Mouse (Mus musculus): ENCODE data around the gene Hmga2. TPM values are rescaled to one million over a fixed set of nuclear protein-coding genes. Genes with fewer than 3 reads are reported as not detected.
"Not testable (repeated sequence)": the region's sequence is repeated elsewhere in the genome, so short reads cannot be mapped to it uniquely, and the experiment has no call there.

Gene Hmga2
- polyA plus RNA-seq, 1 experiment from 2014 or later: 7.6 TPM

DNA sequence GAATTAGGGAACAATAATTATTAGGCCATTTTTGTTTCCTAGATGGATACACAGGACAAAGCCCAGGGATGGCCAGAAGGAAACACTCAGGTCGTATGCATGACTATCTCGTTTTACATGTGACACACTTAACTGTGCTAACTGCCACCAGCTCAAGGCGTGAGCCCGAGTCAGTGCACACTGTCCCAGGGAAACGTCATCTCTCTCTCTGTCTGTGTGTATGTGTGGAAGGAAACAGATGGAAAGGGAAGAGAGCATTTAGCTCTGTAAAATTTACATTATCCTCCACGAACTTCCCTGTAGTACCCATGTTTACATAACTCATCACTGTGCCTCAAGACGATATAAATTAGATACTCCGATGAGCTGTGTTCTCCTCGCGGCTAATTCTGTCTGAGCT lies 105.1 kb downstream of the Hmga2 start:
- no peak overlapping the region for H3K9ac ChIP-seq
- ATAC-seq (ENCODE audit: low read depth) (no peak), DNase-seq (no peak)
- no peak overlapping the region for H3K27ac ChIP-seq
- H3K4me3 ChIP-seq (replicated peaks): no peak overlapping the region
- no peaks in the 10 kb centered on the region for H3K9me3 ChIP-seq (replicated peaks)
- no peak overlapping the region for H3K4me2 ChIP-seq
- H3K4me1 ChIP-seq (replicated peaks): peaks cover 15% of the 10 kb centered on the region; the same call in 1 of the 2 replicates
- WGBS (ENCODE audit: insufficient replicate concordance): 69% methylated on average over 10 of the region's 10 CpGs
- peaks cover 12% of the 10 kb centered on the region; the same call in 1 of the 2 replicates for H3K36me3 ChIP-seq
- H3K27me3 ChIP-seq: no peaks in the 10 kb centered on the region

DNA sequence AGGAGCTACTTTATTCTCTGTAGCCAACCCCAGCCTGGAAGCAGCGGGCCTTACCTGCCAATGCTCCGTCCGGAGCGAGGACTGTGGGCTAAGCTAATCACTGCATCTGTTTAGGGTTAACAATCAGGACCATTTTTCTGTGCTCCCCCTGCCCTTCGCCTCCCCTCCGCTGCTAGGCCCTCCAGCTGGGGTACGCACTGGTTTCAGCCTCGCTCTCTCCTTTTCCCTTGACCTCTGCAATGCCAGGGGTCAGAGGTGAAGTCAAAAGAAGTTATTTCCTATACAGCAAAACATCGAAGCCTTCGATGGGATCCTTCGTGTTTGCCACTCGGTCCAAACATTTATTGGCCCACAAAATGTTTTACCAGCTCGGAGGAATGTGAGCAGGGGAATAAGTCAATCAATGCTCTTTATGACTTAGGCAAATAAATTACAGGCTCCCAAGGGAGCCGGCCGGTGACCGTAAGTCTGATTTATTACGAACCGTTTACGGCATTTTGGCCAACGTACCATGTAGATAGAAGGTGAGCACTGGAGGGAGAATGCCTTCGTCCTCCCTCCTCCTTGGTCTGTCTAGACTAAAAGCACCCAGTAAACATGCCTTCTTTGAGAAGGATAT lies 107.0 kb downstream of the Hmga2 start:
- Histone ChIP-seq H3K27me3 (no peaks in the 10 kb centered on the region), H3K9me3 (replicated peaks) (no peaks in the 10 kb centered on the region), H3K4me2 (no peak overlapping the region), H3K4me1 (replicated peaks) (peaks cover 32% of the 10 kb centered on the region), H3K36me3 (peaks cover 12% of the 10 kb centered on the region; the same call in 1 of the 2 replicates), H3K27ac (no peak overlapping the region), H3K9ac (no peak overlapping the region), H3K4me3 (replicated peaks) (no peak overlapping the region)
- no peak for DNase-seq
- 82% methylated on average over 21 of the region's 21 CpGs for WGBS (ENCODE audit: insufficient replicate concordance)
- ATAC-seq (ENCODE audit: low read depth): no peak

DNA sequence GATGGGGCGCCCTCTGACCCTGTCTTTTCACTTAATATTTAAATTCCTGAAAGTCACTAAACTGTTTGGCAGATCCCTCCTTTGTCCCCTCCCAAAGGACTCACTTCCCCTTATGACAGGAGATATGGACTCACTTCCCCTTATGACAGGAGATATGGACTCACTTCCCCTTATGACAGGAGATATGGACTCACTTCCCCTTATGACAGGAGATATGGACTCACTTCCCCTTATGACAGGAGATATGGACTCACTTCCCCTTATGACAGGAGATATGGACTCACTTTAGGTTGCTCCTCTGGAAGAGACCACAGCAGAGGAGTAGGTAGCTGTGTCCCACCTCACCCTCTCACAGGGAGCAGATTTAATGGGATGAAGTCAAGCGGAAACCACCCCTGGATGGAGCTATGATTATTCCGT lies 110.1 kb downstream of the Hmga2 start:
- H3K27ac ChIP-seq: peak overlapping the region; percentile 9; the same call in 1 of the 2 replicates
- not testable (repeated sequence) for DNase-seq; H3K9ac ChIP-seq; H3K36me3 ChIP-seq; ATAC-seq (ENCODE audit: low read depth); H3K4me3 ChIP-seq (replicated peaks); H3K9me3 ChIP-seq (replicated peaks); H3K27me3 ChIP-seq
- 77% methylated on average over 3 of the region's 3 CpGs for WGBS (ENCODE audit: insufficient replicate concordance)
- H3K4me2 ChIP-seq: peak overlapping the region; percentile 66; the same call in 1 of the 2 replicates
- H3K4me1 ChIP-seq (replicated peaks): peaks cover 36% of the 10 kb centered on the region

DNA sequence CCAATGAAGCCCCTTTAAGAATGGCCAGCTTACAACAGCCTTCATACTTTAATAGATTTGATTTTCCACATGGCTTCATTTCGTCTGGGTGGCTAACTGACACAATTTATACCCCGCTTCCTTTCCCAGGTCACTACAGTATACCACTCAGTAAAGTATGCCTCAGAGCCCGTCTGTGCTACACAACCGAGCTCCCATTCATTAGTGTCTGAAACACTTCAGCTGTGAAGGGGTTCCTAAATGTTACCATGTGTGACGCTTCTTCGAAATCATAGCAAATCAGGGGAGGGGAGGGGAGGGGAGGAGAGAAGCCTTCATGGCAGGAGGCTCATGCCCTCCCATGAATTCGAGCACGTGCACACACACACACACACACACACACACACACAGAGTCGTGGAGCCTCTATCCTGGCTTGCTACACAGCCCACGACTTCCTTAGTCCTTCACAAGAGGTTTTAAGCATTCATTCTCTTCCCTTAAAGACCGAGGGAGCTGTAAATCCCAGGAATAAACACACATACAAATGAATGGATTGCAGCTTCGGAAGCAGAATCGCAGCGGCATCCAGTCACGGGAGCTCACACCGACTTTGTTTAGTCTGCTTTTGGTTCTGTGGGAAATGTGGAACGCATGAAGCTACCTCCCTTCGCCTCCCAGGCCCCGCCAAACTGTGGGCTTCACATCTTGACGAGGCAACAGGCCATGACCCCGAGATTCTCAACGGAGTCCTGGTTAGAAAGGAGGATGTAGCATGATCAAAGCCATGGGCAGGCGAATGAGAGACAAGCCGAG lies 110.7 kb downstream of the Hmga2 start:
- 56% methylated on average over 24 of the region's 24 CpGs for WGBS (ENCODE audit: insufficient replicate concordance)
- Histone ChIP-seq H3K27me3 (no peaks in the 10 kb centered on the region), H3K36me3 (peaks cover 7% of the 10 kb centered on the region; the same call in 1 of the 2 replicates), H3K4me2 (peak overlapping the region; percentile 66), H3K9me3 (replicated peaks) (no peaks in the 10 kb centered on the region), H3K4me3 (replicated peaks) (peak overlapping the region; percentile 57), H3K4me1 (replicated peaks) (peaks cover 36% of the 10 kb centered on the region), H3K27ac (peak overlapping the region; percentile 9; the same call in 1 of the 2 replicates), H3K9ac (no peak overlapping the region; the same call in 1 of the 2 replicates)
- DNase-seq (no peak), ATAC-seq (ENCODE audit: low read depth) (no peak)

DNA sequence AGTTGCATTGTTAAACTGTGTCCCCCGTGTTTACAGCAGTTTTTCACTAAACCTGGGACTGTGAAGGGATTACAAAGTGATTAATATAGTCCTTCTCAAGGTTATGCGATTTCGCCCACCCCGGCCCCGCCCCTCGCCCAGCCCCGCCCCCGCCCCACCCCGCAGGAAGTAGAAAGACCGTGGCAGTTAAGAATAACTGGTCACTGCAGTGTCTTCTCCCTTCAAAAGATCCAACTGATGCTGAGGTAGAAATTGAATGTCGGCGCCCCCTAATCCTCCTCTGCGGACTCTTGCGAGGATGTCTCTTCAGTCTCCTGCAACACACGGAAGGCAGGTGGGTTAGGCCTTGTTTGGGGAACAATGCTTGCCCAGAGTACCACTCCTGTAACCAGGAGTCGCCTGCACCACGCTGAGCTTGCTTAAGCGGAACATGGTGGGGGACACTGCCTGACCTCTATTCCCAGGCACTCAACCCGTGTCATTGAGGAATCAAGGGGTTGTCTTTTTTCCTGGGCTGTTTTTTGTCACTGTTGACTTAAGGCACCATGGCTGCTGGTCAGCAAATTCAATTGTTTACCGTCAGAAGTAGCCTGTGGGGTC lies 112.2 kb downstream of the Hmga2 start:
- Histone ChIP-seq H3K4me1 (replicated peaks) (peaks cover 36% of the 10 kb centered on the region), H3K27me3 (no peaks in the 10 kb centered on the region), H3K9me3 (replicated peaks) (no peaks in the 10 kb centered on the region), H3K4me3 (replicated peaks) (peak overlapping the region; percentile 57), H3K27ac (peak overlapping the region; percentile 42), H3K36me3 (0 out of 2 replicates have a peak, but pooled peaks cover 4% of the 10 kb centered on the region), H3K4me2 (peak overlapping the region; percentile 66), H3K9ac (peak overlapping the region; percentile 52)
- 44% methylated on average over 20 of the region's 20 CpGs for WGBS (ENCODE audit: insufficient replicate concordance)
- DNase-seq (peak; percentile 2), ATAC-seq (ENCODE audit: low read depth) (peak; percentile 77)

DNA sequence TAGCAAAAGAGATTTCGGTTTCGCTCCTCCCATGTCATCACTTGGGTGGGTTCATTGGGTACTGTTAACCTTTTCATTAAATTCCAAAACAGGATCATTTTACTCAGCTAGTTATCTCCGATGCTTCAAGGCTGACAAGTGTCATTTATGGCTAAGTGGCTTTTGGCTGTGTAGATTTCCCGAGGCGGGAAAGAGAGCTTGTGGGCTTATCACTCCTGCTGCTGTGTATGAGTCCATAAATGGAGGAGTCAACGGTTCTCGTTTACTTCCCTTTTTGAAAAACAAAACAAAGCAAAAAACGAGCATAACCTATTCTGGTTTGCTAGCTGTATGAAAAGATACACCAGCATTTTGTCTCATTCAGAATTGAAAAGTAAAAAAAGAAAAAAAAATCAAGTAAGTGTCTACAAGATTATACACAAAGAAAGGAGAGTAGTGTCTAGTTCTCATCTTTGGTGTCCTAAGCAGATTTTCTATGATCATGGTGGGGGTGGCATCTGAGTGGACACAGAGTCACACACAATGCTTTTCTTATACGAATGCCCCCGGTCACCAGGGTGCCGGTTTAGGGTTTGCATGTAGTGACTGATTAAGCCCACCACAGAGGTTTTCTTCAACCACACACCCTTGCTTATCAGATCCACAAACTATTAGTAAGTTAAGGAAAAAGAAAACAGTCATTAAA lies 112.8 kb downstream of the Hmga2 start:
- H3K9ac ChIP-seq; H3K27ac ChIP-seq; H3K9me3 ChIP-seq (replicated peaks); H3K27me3 ChIP-seq; H3K36me3 ChIP-seq: not testable (repeated sequence)
- H3K4me2 ChIP-seq: peak overlapping the region; percentile 66
- H3K4me1 ChIP-seq (replicated peaks): peaks cover 36% of the 10 kb centered on the region
- peak overlapping the region; percentile 57 for H3K4me3 ChIP-seq (replicated peaks)
- 32% methylated on average over 11 of the region's 11 CpGs for WGBS (ENCODE audit: insufficient replicate concordance)
- peak; percentile 43 for ATAC-seq (ENCODE audit: low read depth)
- DNase-seq: peak; percentile 4

DNA sequence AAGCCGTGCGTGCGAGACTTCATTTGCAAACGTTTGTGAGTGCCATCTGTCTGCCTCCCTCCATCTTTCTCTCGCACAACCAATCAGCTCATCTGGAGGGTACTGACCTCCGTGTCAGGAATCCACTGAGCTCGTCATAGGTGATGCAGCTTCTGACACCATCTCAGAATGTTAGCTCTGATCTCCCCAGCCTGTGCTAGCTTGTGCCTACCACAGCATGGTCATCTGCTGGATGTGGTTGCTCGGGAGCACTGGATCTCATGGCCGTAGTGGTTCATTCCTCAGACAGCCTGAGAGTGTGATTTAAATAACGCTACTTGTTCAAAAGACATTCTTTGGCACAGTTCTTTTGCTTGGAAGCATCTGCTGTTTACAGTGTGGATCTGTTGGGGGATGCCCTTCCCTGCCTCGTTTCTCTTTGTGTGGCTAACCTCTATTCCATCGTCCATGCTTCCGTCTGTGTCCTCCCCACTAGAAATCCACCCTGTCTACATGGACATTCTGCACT lies 121.7 kb downstream of the Hmga2 start:
- H3K27me3 ChIP-seq: no peaks in the 10 kb centered on the region
- H3K36me3 ChIP-seq: no peaks in the 10 kb centered on the region
- H3K4me2 ChIP-seq: no peak overlapping the region
- H3K4me3 ChIP-seq (replicated peaks): no peak overlapping the region
- H3K9me3 ChIP-seq (replicated peaks): no peaks in the 10 kb centered on the region
- no peaks in the 10 kb centered on the region for H3K4me1 ChIP-seq (replicated peaks)
- 59% methylated on average over 13 of the region's 13 CpGs for WGBS (ENCODE audit: insufficient replicate concordance)
- no peak overlapping the region for H3K9ac ChIP-seq
- DNase-seq (no peak), ATAC-seq (ENCODE audit: low read depth) (no peak)
- H3K27ac ChIP-seq: no peak overlapping the region

DNA sequence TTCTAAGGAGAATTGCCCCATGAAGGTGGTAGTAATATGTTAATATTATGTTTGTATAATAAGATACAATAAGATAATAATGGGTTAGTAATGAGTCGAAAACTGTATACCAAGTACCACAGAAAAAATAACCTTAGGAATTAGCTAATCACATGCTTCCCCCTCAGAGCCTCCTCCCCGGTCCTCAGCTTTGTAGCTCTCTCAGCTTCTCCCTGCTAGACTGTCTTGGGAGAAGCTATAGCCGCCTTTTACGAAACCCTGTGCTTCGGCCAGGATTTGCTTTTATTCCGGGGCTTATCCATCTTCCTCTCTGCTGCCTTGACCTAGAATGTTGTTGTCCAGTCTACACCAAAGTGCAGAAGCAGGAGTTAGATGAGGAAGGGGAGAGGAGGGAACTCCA lies 130.9 kb downstream of the Hmga2 start:
- Histone ChIP-seq H3K4me2 (no peak overlapping the region), H3K9me3 (replicated peaks) (no peaks in the 10 kb centered on the region), H3K4me1 (replicated peaks) (no peaks in the 10 kb centered on the region), H3K27ac (no peak overlapping the region), H3K36me3 (no peaks in the 10 kb centered on the region), H3K27me3 (no peaks in the 10 kb centered on the region), H3K9ac (no peak overlapping the region), H3K4me3 (replicated peaks) (no peak overlapping the region)
- DNase-seq (no peak), ATAC-seq (ENCODE audit: low read depth) (no peak)
- WGBS (ENCODE audit: insufficient replicate concordance): 69% methylated on average over 6 of the region's 6 CpGs

DNA sequence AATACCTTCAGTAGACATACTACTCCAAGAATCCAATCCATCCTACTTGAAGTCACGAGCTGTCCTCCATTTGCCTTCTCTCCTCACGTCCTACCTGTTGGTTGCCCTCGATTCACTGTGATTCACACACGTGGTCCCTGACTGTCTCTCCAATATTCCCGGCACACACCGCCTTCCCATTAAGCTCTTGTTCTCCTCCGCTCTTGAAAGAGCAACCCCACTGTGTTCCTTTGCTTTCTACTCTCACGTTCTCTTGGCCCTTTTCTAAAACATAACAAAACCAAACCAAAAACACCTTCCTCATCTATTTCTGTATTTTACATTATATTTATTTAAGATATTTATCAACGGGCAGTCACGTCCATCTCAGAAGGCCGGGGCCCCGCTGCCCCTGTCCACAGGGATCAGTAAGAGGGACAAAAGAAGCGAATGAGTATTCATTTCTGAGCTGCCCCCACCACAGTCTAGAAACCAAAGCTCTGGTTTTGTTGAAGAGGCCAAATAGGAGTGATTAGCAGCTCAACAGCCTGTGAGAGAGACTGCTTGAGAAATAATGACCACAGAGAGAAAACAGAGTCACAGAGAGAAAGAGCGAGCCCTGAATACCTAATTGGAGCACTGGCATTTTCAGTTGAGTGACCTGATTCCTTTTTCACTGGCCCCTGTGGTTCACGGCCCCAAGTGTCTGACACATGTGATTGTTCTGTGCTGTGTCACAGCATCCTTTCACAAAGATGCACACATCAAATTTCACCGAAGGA lies 131.5 kb downstream of the Hmga2 start:
- H3K4me3 ChIP-seq (replicated peaks): no peak overlapping the region
- H3K27me3 ChIP-seq: no peaks in the 10 kb centered on the region
- H3K36me3 ChIP-seq: no peaks in the 10 kb centered on the region
- no peaks in the 10 kb centered on the region for H3K9me3 ChIP-seq (replicated peaks)
- no peaks in the 10 kb centered on the region for H3K4me1 ChIP-seq (replicated peaks)
- DNase-seq: no peak
- H3K27ac ChIP-seq: no peak overlapping the region
- H3K4me2 ChIP-seq: no peak overlapping the region
- H3K9ac ChIP-seq: no peak overlapping the region
- WGBS (ENCODE audit: insufficient replicate concordance): 75% methylated on average over 16 of the region's 16 CpGs
- ATAC-seq (ENCODE audit: low read depth): no peak

DNA sequence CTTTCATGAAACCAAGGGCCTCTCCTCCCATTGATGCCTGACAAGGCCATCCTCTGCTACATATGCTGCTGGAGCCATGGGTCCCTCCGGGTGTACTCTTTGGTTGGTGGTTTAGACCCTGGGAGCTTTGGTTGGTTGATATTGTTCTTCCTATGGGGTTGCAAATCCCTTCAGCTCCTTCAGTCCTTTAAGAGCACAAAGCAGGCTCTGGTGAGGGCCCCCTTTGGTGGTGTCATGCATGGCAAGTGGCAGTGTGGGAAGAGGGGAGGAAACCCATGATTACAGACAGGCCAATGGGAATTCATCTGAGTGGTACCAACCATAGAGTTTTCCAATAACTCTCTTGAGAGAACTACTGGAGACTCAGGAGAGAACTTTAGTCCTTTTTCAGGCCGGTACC lies 136.4 kb downstream of the Hmga2 start:
- H3K9ac ChIP-seq; H3K4me1 ChIP-seq (replicated peaks); ATAC-seq (ENCODE audit: low read depth); H3K4me3 ChIP-seq (replicated peaks); DNase-seq; H3K36me3 ChIP-seq; H3K4me2 ChIP-seq; H3K9me3 ChIP-seq (replicated peaks); H3K27ac ChIP-seq; H3K27me3 ChIP-seq: not testable (repeated sequence)
- 65% methylated on average over 2 of the region's 2 CpGs for WGBS (ENCODE audit: insufficient replicate concordance)
